Mouse (Mus musculus) embryo, embryonic 11 days (tissue): Measurements from ENCODE around the gene Olfr281.

ENCODE experiments used
- DNase-seq: peaks from one replicate; pipeline ENCODE4 v3.0.0-alpha.2; 2015

The Olfr281 gene

GRCm38 (mm10) chr15:98486433-98487021 is 34.1 kb downstream of the Olfr281 start:
- no peak for DNase-seq

- no peak for DNase-seq
Observed at GRCm38 (mm10) chr15:98491332-98491731, 38.9 kb downstream of the Olfr281 start.

- no peak for DNase-seq
Observed at GRCm38 (mm10) chr15:98492102-98492501, 39.7 kb downstream of the Olfr281 start, which contains the start of gene Olfr279. Gene Olfr279 (plus strand): TSS chr15:98492402.

GRCm38 (mm10) chr15:98497631-98498030 is 45.2 kb downstream of the Olfr281 start:
- DNase-seq, result no peak

GRCm38 (mm10) chr15:98503317-98503716 is 50.9 kb downstream of the Olfr281 start:
- DNase-seq, result no peak

- DNase-seq, result peak; percentile 81
Observed at GRCm38 (mm10) chr15:98504514-98504913, 52.1 kb downstream of the Olfr281 start.

GRCm38 (mm10) chr15:98506253-98506957 is 54.0 kb downstream of the Olfr281 start:
- no peak for DNase-seq

- no peak for DNase-seq
Observed at GRCm38 (mm10) chr15:98507321-98507720, 54.9 kb downstream of the Olfr281 start.

GRCm38 (mm10) chr15:98509387-98509786 is 57.0 kb downstream of the Olfr281 start:
- no peak for DNase-seq
